Mouse (Mus musculus) liver, embryonic 14 days (tissue): ENCODE results near the gene Vmn2r22. TPM values are rescaled to one million over a fixed set of nuclear protein-coding genes. Genes with fewer than 3 reads are reported as not detected.

Experiments used
- polyA plus RNA-seq: library from polyadenylated mRNA; depleted of rRNA; stranded (reverse); fragments of >200 nt; gene quantifications from 2 replicates; pipeline ENCODE4 v1.2.3, GENCODE M21; 2012; rRNA removed

The Vmn2r22 gene
- polyA plus RNA-seq, result not detected in 2 replicates

GRCm38 (mm10) chr6:123650625-123651024 lies at the start of gene Vmn2r22:
Vmn2r22 (minus strand) TSS chr6:123650725.

Other genes starting within 250 kb of the Vmn2r22 start
- under 0.01 TPM in 2 replicates for gene Vmn2r20, start 232.6 kb downstream of the Vmn2r22 start, polyA plus RNA-seq
- gene Vmn2r21, start 117.3 kb downstream of the Vmn2r22 start, polyA plus RNA-seq, result not detected in 2 replicates
- gene Vmn2r23, start 51.9 kb upstream of the Vmn2r22 start, polyA plus RNA-seq, result not detected in 2 replicates
- not detected in 2 replicates for gene Vmn2r24, start 128.2 kb upstream of the Vmn2r22 start, polyA plus RNA-seq
- not detected in 2 replicates for gene Vmn2r25, start 202.7 kb upstream of the Vmn2r22 start, polyA plus RNA-seq